Mouse (Mus musculus) stomach, postnatal 0 days (tissue): Measurements from ENCODE around the gene Mfn2.

ENCODE experiments used
- CTCF ChIP-seq: IDR thresholded peaks from 2 replicates; pipeline ENCODE4 v1.5.1; 2016; ENCODE audit warnings: antibody characterized with exemption, low read depth, mild to moderate bottlenecking, moderate library complexity
- EP300 ChIP-seq: optimal IDR thresholded peaks from 2 replicates; pipeline ENCODE3; 2016; ENCODE audit warnings: antibody characterized with exemption

DNA sequence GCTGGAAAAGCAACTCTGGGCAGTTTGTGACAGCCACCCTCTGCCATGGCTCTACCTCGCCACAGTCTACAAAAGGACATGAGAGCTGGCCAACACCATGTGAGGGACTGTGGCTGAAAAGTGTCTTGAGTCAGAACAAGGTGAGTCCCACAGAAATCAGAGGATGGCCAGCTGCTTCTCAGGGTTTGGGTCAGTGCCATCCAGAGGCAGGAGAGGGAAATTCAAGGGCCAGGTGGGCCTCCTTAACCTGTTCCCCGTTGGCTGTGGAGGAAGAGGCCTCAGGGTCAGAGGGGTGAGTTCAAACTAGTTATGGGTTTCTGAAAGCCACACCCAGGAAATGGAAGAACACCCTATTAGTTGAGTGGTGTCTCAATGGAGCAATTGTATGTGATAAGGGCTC, 25.0 kb downstream of the Mfn2 start:
- no peak for TF ChIP-seq CTCF
- no peak for TF ChIP-seq EP300
